Mouse (Mus musculus) CH12.LX (cell line): ENCODE results near the gene Ppp2r5d.

Source experiments
- CHD2 ChIP-seq: IDR thresholded peaks from 2 replicates; pipeline ENCODE4 v1.6.1; 2011; ENCODE audit warnings: low read length, improper control_type of control experiment
- E2F4 ChIP-seq: IDR thresholded peaks from 2 replicates; pipeline ENCODE4 v1.6.1; 2011; ENCODE audit warnings: low read depth, low read length, improper control_type of control experiment; ENCODE audit not compliant: insufficient replicate concordance
- GABPA ChIP-seq: IDR thresholded peaks from 2 replicates; pipeline ENCODE4 v1.6.1; 2012; ENCODE audit warnings: low read depth, low read length, improper control_type of control experiment, inconsistent platforms; ENCODE audit not compliant: insufficient replicate concordance
- HCFC1 ChIP-seq: IDR thresholded peaks from 2 replicates; pipeline ENCODE4 v1.6.1; 2012; ENCODE audit warnings: low read depth, mild to moderate bottlenecking, inconsistent platforms, low read length, improper control_type of control experiment

DNA sequence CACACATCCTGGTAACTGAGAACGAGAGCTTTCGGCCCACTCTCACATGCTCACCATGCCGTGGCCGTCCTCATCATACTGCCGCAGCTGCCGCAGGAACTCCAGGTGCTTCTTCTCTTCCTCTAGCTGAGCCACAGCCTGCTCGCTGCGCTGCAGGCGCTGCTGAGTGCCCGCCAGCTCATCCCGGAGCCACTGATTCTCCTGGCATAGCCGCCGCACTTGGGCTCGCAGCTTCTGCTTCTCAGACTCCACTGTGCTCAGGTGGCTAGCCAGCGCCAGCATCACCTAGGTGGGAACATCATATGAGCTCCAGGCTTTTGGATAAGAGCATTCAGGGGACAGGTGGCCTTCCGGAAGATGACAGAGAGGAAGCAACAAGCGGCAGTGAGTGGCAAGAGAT is 62.9 kb downstream of the Ppp2r5d start:
- no peak for TF ChIP-seq GABPA
- no peak for TF ChIP-seq CHD2
- no peak for TF ChIP-seq E2F4
- no peak for TF ChIP-seq HCFC1
